Mouse (Mus musculus) splenic B cell, adult 2 months (primary cell): ENCODE measurements around the gene Rhoc.
"Not testable (repeated sequence)": the region's sequence is repeated elsewhere in the genome, so short reads cannot be mapped to it uniquely, and the experiment has no call there.

Experiments used
- DNase-seq: peaks from one replicate; pipeline ENCODE4 v3.0.0-alpha.2; 2011; ENCODE audit warnings: low read depth, low spot score
- H3K27me3 ChIP-seq: 2 replicates; pipeline ENCODE4 v1.6.1; 2012; ENCODE audit warnings: mild to moderate bottlenecking, low read length, moderate library complexity, mixed read lengths; ENCODE audit not compliant: control insufficient read depth, poor library complexity, insufficient read depth, severe bottlenecking
- H3K36me3 ChIP-seq: 2 replicates; pipeline ENCODE4 v1.6.1; 2012; ENCODE audit warnings: mild to moderate bottlenecking, low read length, moderate library complexity, mixed read lengths; ENCODE audit not compliant: control insufficient read depth, poor library complexity, insufficient read depth, severe bottlenecking

The Rhoc gene

GRCm38 (mm10) chr3:104788075-104788474 lies at the start of gene Rhoc:
Rhoc (plus strand) TSS chr3:104788375.
- Histone ChIP-seq H3K27me3 (no peaks in the 10 kb centered on the region), H3K36me3 (peaks cover 2% of the 10 kb centered on the region; the same call in 1 of the 2 replicates)
- DNase-seq = no peak

GRCm38 (mm10) chr3:104741954-104742353 lies 46.2 kb upstream of the Rhoc start:
- Histone ChIP-seq H3K36me3 (no peaks in the 10 kb centered on the region), H3K27me3 (no peaks in the 10 kb centered on the region)
- DNase-seq = no peak

- no peaks in the 10 kb centered on the region for H3K27me3 ChIP-seq
- DNase-seq = no peak
- no peaks in the 10 kb centered on the region for H3K36me3 ChIP-seq
Observed at GRCm38 (mm10) chr3:104743161-104743560, 45.0 kb upstream of the Rhoc start.

GRCm38 (mm10) chr3:104743864-104744263 lies 44.3 kb upstream of the Rhoc start:
- no peak for DNase-seq
- no peaks in the 10 kb centered on the region for H3K36me3 ChIP-seq

GRCm38 (mm10) chr3:104752845-104753244 lies 35.3 kb upstream of the Rhoc start:
- not testable (repeated sequence) for H3K27me3 ChIP-seq, H3K36me3 ChIP-seq
- DNase-seq = peak; percentile 49

More at GRCm38 (mm10) chr3:104743864-104744263, 44.3 kb upstream of the Rhoc start:
- no peaks in the 10 kb centered on the region for H3K27me3 ChIP-seq

DNA sequence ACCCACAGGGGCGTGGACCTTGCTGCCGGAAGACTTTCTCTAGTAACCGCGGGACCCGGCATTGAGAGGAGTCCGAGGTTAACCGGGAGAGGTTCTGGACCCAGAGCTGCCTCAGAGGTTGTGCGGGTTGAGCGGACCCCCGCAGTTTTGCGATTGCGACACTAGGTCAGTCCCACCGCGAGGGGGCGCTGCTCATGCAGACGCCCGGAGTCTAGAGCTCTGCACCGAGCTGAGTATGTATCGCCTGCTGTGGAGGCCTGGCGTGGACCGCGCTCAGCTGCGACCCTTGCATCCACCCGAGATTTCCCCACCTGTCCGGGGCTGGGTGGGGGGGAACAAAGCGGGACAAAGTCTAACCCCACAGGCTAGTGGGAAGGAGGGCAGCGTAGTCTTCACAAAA lies 29.8 kb upstream of the Rhoc start:
- peak; percentile 69 for DNase-seq
- H3K27me3 ChIP-seq = no peaks in the 10 kb centered on the region
- H3K36me3 ChIP-seq = no peaks in the 10 kb centered on the region

GRCm38 (mm10) chr3:104758869-104759268 lies 29.3 kb upstream of the Rhoc start:
- Histone ChIP-seq H3K36me3 (no peaks in the 10 kb centered on the region), H3K27me3 (no peaks in the 10 kb centered on the region)
- DNase-seq = no peak

DNA sequence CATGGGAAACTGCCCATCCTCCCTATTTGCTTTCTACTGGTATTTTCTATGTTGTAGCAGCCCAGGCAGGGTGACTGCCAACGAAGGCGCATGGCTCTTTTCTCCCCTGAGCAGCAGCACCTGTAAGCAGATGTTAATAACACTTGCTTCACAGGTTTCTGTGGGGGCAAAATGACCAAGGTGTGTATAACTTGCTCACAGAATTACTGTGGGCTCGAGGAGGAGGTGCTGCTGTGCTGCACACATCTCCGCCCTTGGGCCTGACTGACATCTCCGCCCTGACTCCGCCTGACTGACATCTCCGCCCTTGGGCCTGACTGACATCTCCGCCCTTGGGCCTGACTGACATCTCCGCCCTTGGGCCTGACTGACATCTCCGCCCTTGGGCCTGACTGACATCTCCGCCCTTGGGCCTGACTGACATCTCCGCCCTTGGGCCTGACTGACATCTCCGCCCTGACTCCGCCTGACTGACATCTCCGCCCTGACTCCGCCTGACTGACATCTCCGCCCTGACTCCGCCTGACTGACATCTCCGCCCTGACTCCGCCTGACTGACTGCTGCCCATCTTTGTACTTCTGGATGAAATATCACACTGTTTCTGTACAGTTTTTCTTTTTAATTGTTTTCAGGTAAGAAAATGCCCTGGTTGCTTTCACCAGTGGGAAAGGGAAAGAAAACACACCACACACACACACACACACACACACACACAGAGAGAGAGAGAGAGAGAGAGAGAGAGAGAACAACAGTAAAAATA lies 25.9 kb upstream of the Rhoc start:
- not testable (repeated sequence) for H3K36me3 ChIP-seq, H3K27me3 ChIP-seq, DNase-seq

DNA sequence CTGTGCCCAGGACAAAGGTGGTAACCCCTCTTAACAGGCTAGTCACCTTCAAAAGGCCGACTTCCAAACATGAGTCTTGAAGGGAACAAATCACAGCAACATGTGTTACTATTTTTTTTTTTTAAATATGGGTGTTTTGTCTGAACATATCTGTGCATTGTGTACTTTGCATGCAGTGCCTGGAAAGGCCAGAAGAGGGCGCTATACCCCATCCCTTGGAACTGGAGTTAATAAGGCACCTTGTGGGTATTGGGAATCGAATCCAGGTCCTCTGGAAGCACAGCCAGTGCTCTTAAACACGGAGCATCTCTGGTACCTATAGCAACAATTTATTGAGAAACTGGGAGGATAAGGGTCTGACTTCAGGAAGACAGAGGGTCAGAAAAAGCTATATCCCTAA lies 23.2 kb upstream of the Rhoc start:
- no peaks in the 10 kb centered on the region for H3K27me3 ChIP-seq
- DNase-seq = peak; percentile 36
- H3K36me3 ChIP-seq = no peaks in the 10 kb centered on the region

GRCm38 (mm10) chr3:104767141-104767540 lies 21.0 kb upstream of the Rhoc start:
- Histone ChIP-seq H3K36me3 (no peaks in the 10 kb centered on the region), H3K27me3 (no peaks in the 10 kb centered on the region)
- DNase-seq = no peak

DNA sequence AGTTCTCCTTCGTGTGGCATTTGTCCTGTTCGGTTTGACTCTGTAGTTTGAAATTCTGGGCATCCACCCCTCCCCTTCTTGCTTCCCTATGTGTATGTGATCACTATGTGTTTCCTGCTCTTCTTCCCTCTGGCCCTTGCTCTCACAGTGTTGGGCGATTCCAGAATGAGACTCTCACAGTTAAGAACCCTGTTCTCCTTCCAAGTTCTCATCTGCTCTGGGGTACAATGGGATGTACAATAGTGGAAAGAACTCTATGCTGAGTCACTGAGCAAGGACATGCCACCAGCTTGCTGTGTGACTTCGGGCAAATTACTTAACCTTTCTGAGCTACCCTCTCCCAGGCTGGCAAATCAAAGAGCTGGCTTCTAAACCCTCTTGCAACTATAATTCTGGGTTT lies 20.5 kb upstream of the Rhoc start:
- Histone ChIP-seq H3K36me3 (no peaks in the 10 kb centered on the region), H3K27me3 (no peaks in the 10 kb centered on the region)
- DNase-seq = no peak

DNA sequence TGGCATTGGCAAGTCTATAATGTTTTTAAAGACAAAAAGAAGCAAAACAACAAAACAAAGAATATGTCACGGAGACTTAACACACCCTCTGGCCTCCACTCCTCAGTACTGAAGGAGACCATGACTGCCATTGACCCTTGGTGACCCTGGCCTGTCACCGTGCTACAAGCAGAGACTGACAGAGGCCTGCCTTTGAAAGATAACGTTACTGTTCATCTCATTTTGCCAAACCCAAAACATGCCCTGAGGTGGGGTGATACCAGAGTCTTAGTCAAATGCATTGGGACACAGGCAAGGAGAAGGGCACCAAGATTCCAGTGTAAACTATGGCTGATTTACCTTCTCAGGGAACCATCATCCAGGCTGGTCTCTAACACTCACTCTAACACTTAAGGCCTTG lies 19.0 kb upstream of the Rhoc start:
- Histone ChIP-seq H3K36me3 (no peaks in the 10 kb centered on the region), H3K27me3 (no peaks in the 10 kb centered on the region)
- no peak for DNase-seq

DNA sequence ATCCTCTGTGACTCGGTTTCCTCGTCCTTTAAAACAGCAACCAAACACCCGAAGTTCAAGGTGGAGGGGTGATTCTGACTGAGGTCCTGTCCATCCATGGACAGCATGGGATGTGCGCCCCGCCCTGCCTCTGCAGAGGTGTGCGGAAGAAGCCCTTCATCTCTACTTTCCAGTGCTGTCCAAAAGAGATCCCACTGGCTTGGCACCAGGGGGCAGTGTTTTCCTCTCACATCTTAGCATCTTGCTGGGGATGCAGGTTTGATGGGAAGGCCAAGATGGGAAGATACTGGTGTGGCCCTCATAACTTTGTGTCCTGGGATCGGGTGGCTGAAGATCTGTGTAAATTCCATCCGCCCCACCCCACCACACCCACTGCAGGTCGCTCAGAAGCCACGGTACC lies 18.1 kb upstream of the Rhoc start:
- DNase-seq = peak; percentile 41

GRCm38 (mm10) chr3:104770918-104771317 lies 17.3 kb upstream of the Rhoc start:
- H3K27me3 ChIP-seq = no peaks in the 10 kb centered on the region
- no peak for DNase-seq
- H3K36me3 ChIP-seq = no peaks in the 10 kb centered on the region

More for the DNA sequence above, 18.1 kb upstream of the Rhoc start:
- Histone ChIP-seq H3K36me3 (no peaks in the 10 kb centered on the region), H3K27me3 (no peaks in the 10 kb centered on the region)

- Histone ChIP-seq H3K36me3 (no peaks in the 10 kb centered on the region), H3K27me3 (no peaks in the 10 kb centered on the region; the same call in 1 of the 2 replicates)
- no peak for DNase-seq
Observed at GRCm38 (mm10) chr3:104771460-104771859, 16.7 kb upstream of the Rhoc start.

DNA sequence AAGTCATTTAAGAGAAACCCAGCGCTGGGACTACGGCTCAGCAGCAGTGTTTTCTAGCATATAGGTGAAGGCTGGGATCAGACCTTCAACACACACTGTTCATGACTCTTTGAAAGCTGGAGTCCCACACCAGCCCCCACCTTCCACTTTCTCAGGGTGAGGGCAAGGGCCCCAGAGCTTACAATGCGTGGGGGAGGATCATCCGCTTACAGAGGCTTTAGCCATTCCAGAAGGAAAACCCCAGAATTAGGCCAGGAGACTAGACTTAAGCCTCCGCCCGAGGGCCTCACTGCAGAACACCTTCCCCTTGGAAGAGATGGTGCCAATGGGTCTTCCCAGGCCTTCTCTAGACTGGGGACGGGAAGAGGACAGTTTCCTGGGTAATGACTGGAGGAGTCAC lies 14.9 kb upstream of the Rhoc start:
- Histone ChIP-seq H3K36me3 (no peaks in the 10 kb centered on the region), H3K27me3 (no peaks in the 10 kb centered on the region; the same call in 1 of the 2 replicates)
- DNase-seq = no peak
